Mouse (Mus musculus) heart, embryonic 15.5 days (tissue): ENCODE data around the gene Nrbp1. TPM values are rescaled to one million over a fixed set of nuclear protein-coding genes. Genes with fewer than 3 reads are reported as not detected.

ENCODE experiments used
- ATAC-seq: fragments of 200-750 bp; cut with Nextera tagmentation; replicated peaks from 2 replicates; pipeline ENCODE4 v1.8.0; 2017; ENCODE audit warnings: low read depth, moderate TSS enrichment; ENCODE audit not compliant: insufficient number of reproducible peaks, insufficient read depth, low FRiP score
- H3K27ac ChIP-seq: fragments of 300-500 bp; sonication (generic); 2 replicates; pipeline ENCODE4 v1.5.1; 2015; ENCODE audit warnings: mild to moderate bottlenecking, inconsistent platforms
- H3K27me3 ChIP-seq: fragments of 300-500 bp; sonication (generic); 2 replicates; pipeline ENCODE4 v1.6.1; 2015; ENCODE audit warnings: inconsistent platforms
- H3K36me3 ChIP-seq: fragments of 300-500 bp; sonication (generic); 2 replicates; pipeline ENCODE4 v1.6.1; 2015; ENCODE audit warnings: mild to moderate bottlenecking, inconsistent platforms
- H3K4me1 ChIP-seq: fragments of 300-500 bp; sonication (generic); replicated peaks from 2 replicates; pipeline ENCODE4 v1.6.1; 2015; ENCODE audit warnings: inconsistent platforms
- H3K4me2 ChIP-seq: fragments of 300-500 bp; sonication (generic); 2 replicates; pipeline ENCODE4 v1.6.1; 2015; ENCODE audit warnings: inconsistent platforms, mild to moderate bottlenecking, moderate library complexity
- H3K4me3 ChIP-seq: fragments of 300-500 bp; sonication (generic); 2 replicates; pipeline ENCODE4 v1.5.1; 2015; ENCODE audit warnings: mild to moderate bottlenecking, inconsistent platforms
- H3K9ac ChIP-seq: fragments of 300-500 bp; sonication (generic); 2 replicates; pipeline ENCODE4 v1.6.1; 2015; ENCODE audit warnings: mild to moderate bottlenecking, inconsistent platforms
- H3K9me3 ChIP-seq: fragments of 300-500 bp; sonication (generic); replicated peaks from 2 replicates; pipeline ENCODE4 v1.6.1; 2016; ENCODE audit warnings: inconsistent platforms
- WGBS: fragments of 180-500 bp; shearing (Covaris S2); methylation state at CpG from one replicate; pipeline ENCODE4 v1.1.7; 2015; ENCODE audit warnings: mixed read lengths; 5-methylcytosine and 5-hydroxymethylcytosine counted together
- polyA plus RNA-seq: library from polyadenylated mRNA; unstranded; fragments of >200 nt; fragmentation: Nextera tagmentation; extraction: Ambion mirVana; gene quantifications from 2 replicates; pipeline ENCODE4 v1.2.1, GENCODE M21; 2015

The Nrbp1 gene
- 109 and 131 TPM in 2 replicates for polyA plus RNA-seq

DNA sequence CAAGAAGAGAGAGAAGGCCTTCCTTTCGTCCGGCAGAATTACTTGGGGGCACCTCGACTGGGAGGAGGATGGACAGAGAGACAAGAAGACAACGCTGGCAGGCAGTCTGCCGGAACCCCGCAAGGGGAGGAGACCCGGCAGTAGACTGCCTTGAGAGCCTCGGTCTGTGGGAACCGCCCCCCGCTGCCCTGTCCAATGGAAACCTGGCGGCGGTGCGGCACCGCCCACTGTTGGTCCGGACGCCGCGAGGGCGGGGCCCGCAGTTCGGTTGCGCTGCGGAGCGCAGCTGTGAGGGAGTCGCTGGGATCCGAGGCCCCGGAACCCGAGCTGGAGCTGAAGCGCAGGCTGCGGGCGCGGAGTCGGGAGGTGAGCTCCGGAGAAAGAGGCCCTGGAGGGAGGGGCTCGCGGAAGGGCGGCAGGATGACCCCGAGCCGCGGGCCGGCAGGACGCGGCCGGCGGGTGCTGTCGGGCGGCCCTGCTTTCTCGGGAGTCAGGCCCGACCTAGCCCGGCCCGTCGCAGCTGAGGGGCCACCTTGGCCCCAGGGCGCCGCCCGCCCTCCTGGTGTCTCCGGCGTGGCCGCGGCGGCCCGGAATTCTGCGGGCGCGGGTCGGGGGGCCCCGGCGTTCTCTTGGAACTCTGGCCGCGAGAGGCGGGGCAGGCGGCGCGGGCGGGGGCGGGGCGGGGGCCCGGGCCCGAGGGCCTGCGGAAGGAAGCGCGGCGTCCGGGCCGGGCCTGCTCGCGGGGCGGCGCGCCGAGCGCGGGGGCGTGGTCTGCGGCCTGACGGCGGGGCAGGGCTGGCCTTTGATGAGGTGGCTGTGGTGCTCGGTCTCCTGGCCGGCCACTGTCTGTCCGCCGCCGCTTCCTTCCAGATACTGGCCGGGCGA, at the start of gene Nrbp1, which contains the start of gene Gm9970:
TSS of gene Nrbp1 (plus strand) at position 228 of the 885 bp plus-strand sequence.
TSS of gene Gm9970 (minus strand) at position 596 of the 885 bp plus-strand sequence.
- Histone ChIP-seq H3K9ac (peak within 1 kb of the TSS; percentile 100), H3K4me1 (peaks cover 12% of the 10 kb centered on the region), H3K27me3 (no peaks in the 10 kb centered on the region), H3K4me2 (peak within 1 kb of the TSS; percentile 88), H3K4me3 (peak within 1 kb of the TSS; percentile 100), H3K36me3 (peaks cover 23% of the 10 kb centered on the region), H3K9me3 (no peaks in the 10 kb centered on the region), H3K27ac (peak within 1 kb of the TSS; percentile 100)
- peak; percentile 98 for ATAC-seq
- 1% methylated on average over 102 of the region's 103 CpGs for WGBS

DNA sequence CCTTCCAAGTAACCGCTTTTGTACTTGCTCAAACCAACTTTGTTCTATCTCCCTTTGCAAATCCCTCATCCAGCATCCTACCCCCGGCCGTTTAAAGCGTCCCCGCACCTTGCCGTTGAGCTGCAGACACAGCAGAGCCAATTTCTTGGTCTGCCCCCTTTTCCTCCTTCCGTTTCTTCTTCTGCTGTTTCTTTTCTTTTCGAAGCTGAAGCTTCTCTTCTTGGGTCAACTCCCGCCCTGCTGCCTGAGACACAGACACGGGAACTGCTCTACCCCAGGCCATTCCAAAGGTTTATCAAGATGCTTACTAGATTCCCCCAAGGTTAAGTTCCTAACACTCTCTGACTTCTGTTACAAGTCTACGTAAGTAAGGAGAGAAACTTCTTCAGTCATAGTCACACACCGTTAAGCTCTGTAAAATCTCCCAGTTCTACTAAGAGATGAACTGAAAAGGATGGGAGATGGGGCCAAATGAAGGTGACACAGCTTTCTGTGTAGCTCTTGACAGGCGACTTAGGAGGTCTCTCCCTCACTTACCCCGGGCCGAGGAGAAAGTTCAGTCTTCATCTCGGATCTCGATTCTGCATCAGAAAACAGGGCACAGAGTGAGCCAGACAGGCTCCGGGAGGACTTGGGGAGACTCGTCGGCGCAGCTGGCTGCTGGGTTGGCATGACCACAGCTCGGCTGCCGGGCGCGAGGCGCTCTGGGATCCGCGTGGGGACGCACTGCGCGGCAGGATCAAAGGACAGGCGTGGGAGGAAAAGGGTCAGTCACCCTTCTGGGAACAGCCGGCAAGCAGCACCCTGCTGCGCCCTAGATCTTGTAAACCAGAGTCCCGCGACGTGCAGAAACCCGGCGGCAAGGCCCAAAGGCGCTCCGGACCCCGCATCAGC, 48.4 kb upstream of the Nrbp1 start:
- H3K9ac ChIP-seq: peak overlapping the region; percentile 80
- no peaks in the 10 kb centered on the region for H3K9me3 ChIP-seq
- H3K27me3 ChIP-seq: no peaks in the 10 kb centered on the region
- peak overlapping the region; percentile 75 for H3K4me2 ChIP-seq
- peak overlapping the region; percentile 88 for H3K4me3 ChIP-seq
- peak overlapping the region; percentile 92 for H3K27ac ChIP-seq
- ATAC-seq: peak; percentile 74
- 11% methylated on average over 41 of the region's 42 CpGs for WGBS
- H3K36me3 ChIP-seq: peaks cover 66% of the 10 kb centered on the region
- H3K4me1 ChIP-seq: peaks cover 24% of the 10 kb centered on the region

DNA sequence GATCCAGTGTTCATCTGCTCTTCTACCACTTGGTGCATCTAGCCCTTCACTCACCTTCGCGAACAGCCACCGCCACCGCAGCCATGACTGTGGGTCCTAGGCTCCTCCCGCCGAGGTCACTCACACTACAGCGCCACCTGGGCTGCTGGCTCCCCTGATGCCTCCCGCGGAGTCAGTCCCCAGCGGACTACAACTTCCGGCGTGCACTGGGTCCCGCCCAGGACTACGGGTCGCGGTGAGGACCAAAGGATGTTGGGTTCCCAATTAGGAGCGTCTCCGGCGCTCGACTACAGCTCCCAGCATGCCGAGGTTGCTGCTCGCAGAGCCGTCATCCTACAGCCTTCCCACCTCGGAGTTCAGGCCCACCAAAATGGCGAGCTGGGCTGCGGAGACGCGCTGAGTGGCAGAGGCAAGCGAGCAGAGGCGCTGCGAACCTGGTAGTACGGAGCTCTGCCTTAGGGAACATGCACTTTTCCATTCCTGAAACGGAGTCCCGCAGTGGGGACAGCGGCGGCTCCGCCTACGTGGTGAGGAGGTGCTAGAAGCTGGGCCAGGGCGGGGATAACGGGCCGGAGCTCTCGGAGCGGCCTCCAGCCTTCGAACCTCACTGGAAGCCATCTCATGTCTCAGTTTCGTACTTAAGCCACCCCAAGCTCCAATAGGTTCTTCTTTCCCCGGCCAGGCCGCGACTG, 47.6 kb upstream of the Nrbp1 start, which contains the start of the genes Snx17 and Eif2b4:
TSS of gene Snx17 (plus strand) at position 289 of the 692 bp plus-strand sequence.
TSS of gene Eif2b4 (minus strand) at position 492 of the 692 bp plus-strand sequence.
- peaks cover 24% of the 10 kb centered on the region for H3K4me1 ChIP-seq
- peak within 1 kb of the TSS; percentile 86 for H3K4me2 ChIP-seq
- under 1% methylated on average over 48 of the region's 48 CpGs for WGBS
- peaks cover 66% of the 10 kb centered on the region for H3K36me3 ChIP-seq
- peak; percentile 96 for ATAC-seq
- H3K27ac ChIP-seq: peak within 1 kb of the TSS; percentile 92
- H3K27me3 ChIP-seq: no peaks in the 10 kb centered on the region
- no peaks in the 10 kb centered on the region for H3K9me3 ChIP-seq
- peak within 1 kb of the TSS; percentile 83 for H3K9ac ChIP-seq
- H3K4me3 ChIP-seq: peak within 1 kb of the TSS; percentile 88

DNA sequence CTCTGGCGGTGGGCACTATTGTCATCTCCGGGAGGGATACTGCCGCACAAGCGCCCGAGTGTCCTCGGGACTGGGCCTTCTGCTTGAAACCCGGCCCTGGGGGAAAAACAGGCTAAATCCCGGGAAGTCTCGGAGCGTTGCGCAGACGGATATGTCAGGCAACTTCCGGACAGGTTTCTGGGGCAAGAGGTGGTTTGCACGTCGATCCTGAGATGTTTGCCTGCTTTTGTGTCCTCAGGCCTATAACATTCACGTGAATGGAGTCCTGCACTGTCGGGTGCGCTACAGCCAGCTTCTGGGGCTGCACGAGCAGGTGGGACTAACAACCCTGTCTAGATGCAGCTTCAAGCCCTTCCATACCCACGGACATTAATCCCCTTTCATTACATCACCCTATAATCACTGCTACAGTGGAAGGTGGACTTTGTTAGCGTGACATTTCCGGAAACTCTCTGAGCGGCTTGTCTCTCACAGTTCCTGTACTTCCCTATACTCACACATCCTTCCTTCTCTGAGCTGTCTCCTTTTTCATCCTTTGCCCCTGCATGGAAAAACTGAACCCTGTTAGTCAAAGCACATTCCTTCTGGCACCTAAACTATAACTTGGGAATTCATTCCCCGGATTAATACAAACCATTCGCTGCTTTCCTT, 46.9 kb upstream of the Nrbp1 start:
- Histone ChIP-seq H3K4me3 (peak overlapping the region; percentile 88), H3K4me2 (peak overlapping the region; percentile 86), H3K4me1 (peaks cover 24% of the 10 kb centered on the region), H3K9ac (peak overlapping the region; percentile 83), H3K9me3 (no peaks in the 10 kb centered on the region), H3K27me3 (no peaks in the 10 kb centered on the region), H3K27ac (peak overlapping the region; percentile 90), H3K36me3 (peaks cover 66% of the 10 kb centered on the region)
- 8% methylated on average over 25 of the region's 25 CpGs for WGBS
- no peak for ATAC-seq

DNA sequence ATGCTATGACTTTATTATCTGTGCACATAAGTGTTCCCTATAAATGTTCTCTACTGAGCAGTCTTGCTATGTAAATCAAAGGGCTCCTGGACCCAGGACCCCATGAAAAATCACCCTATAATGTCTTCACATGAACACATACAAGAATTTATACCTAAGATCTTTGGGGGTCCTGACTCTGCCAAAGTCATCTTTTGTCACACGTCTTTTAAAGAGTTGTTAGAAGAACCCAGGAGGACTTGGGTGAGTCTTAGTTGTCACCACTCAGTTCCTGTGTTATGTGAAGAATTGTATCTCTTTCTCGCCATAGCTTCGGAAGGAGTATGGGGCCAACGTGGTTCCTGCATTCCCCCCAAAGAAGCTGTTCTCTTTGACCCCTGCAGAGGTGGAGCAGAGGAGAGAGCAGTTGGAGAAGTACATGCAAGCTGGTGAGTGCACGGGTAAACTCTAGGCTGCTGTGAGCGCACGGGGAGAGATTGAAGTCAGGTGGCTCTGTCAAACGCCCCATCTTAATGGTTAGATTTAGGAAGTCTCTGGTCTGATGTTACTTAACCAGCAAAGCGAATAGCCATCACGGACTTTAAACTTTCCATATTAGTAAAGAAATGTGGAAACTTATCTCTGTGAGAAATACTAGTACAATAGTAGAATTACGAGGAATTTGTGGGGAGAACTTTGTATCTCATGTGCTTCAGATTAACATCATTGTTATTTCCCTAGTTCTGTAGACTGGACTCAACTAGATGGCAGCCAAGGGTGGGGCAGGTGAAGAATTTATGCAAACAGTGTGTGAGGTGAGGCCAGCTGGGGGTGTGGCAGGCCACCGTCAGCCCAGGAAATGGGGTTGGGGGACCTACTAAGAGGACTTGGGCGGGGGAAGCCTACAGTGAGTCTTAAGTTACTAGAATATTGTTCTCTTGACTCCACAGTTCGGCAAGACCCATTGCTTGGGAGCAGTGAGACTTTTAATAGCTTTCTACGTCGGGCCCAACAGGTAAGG, 45.9 kb upstream of the Nrbp1 start:
- H3K9ac ChIP-seq: no peak overlapping the region
- 90% methylated on average over 16 of the region's 16 CpGs for WGBS
- H3K27me3 ChIP-seq: no peaks in the 10 kb centered on the region
- peak overlapping the region; percentile 86 for H3K4me2 ChIP-seq
- no peak for ATAC-seq
- no peak overlapping the region for H3K27ac ChIP-seq
- peak overlapping the region; percentile 88 for H3K4me3 ChIP-seq
- H3K36me3 ChIP-seq: peaks cover 70% of the 10 kb centered on the region
- no peaks in the 10 kb centered on the region for H3K9me3 ChIP-seq
- peaks cover 26% of the 10 kb centered on the region for H3K4me1 ChIP-seq

DNA sequence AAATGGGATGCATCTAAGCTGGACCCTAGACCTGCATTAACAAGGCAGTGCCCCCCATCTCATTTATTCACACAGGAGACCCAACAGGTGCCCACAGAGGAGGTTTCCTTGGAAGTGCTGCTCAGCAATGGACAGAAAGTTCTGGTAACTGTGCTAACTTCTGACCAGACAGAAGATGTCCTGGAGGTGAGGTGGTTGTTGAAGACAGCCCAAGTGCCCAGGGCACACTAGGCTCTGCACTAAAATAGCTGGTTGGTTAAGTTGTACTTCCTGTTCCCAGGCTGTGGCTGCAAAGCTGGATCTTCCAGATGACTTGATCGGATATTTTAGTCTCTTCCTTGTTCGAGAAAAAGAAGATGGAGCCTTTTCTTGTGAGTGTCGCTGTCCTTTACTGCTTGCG, 45.0 kb upstream of the Nrbp1 start:
- Histone ChIP-seq H3K36me3 (peaks cover 70% of the 10 kb centered on the region), H3K9ac (no peak overlapping the region), H3K27me3 (no peaks in the 10 kb centered on the region), H3K9me3 (no peaks in the 10 kb centered on the region; the same call in 1 of the 2 replicates), H3K4me2 (no peak overlapping the region), H3K4me1 (peaks cover 35% of the 10 kb centered on the region), H3K4me3 (no peak overlapping the region), H3K27ac (no peak overlapping the region)
- 82% methylated on average over 4 of the region's 4 CpGs for WGBS
- ATAC-seq: no peak

DNA sequence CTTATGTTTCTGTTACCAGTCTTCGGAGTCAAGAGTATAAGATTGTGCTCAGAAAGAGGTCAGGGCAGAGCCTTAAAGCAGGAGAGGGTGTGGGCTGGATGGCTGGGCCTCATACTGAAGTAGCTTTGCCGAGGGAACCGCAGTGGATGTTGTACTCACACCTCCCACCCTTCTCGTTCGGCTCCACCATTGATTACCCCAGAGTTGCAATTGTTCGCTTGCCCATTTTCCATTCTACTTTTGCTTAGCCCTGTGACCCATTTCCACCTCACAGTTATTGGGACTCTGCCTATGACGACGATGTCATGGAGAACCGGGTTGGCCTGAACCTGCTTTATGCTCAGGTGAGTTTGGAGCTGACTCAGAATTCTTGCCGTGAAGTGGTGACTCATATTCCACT, 44.5 kb upstream of the Nrbp1 start:
- 90% methylated on average over 10 of the region's 10 CpGs for WGBS
- Histone ChIP-seq H3K36me3 (peaks cover 64% of the 10 kb centered on the region), H3K4me1 (peaks cover 38% of the 10 kb centered on the region), H3K27me3 (no peaks in the 10 kb centered on the region), H3K9me3 (no peaks in the 10 kb centered on the region; the same call in 1 of the 2 replicates), H3K4me2 (no peak overlapping the region), H3K9ac (no peak overlapping the region), H3K27ac (no peak overlapping the region), H3K4me3 (no peak overlapping the region)
- no peak for ATAC-seq

DNA sequence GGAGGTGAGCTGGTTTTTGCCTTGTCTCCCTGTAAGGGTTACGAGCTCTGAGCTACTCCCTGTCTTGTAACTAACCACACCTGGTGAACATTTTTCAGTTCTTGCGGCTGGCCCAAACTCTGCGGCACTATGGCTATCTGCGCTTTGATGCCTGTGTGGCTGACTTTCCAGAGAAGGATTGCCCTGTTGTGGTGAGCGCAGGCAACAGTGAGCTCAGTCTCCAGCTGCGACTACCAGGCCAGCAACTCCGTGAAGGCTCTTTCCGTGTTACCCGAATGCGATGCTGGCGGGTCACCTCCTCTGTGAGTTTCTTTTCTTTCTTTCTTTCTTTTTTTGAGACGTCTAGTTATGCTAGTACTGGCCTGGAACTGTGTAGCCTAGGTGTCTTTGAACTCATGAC, 43.6 kb upstream of the Nrbp1 start:
- peaks cover 32% of the 10 kb centered on the region for H3K4me1 ChIP-seq
- 93% methylated on average over 12 of the region's 12 CpGs for WGBS
- no peaks in the 10 kb centered on the region for H3K27me3 ChIP-seq
- no peak overlapping the region for H3K27ac ChIP-seq
- no peaks in the 10 kb centered on the region; the same call in 1 of the 2 replicates for H3K9me3 ChIP-seq
- no peak overlapping the region for H3K4me3 ChIP-seq
- ATAC-seq: no peak
- H3K4me2 ChIP-seq: no peak overlapping the region
- H3K36me3 ChIP-seq: peaks cover 62% of the 10 kb centered on the region
- no peak overlapping the region for H3K9ac ChIP-seq

DNA sequence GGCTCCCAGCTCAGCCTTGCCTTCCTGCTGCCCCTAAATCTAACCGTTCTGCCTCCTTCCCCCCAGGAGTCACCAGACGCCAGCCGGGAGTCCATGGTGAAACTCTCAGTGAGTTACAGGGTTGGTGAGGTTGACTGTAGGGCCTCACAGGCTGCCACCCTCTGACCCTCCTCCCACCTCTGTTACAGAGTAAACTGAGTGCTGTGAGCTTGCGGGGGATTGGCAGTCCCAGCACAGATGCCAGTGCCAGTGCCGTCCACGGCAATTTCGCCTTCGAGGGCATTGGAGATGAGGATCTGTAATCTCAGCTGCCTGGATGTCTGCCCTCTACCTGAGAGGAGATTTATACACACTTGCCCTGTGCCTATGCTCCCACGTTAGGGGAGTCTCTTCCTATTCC, 42.5 kb upstream of the Nrbp1 start:
- Histone ChIP-seq H3K4me1 (peaks cover 36% of the 10 kb centered on the region), H3K27me3 (no peaks in the 10 kb centered on the region), H3K27ac (no peak overlapping the region), H3K9me3 (no peaks in the 10 kb centered on the region; the same call in 1 of the 2 replicates), H3K4me3 (no peak overlapping the region), H3K36me3 (peaks cover 66% of the 10 kb centered on the region), H3K9ac (no peak overlapping the region), H3K4me2 (no peak overlapping the region)
- no peak for ATAC-seq
- 76% methylated on average over 9 of the region's 9 CpGs for WGBS
